Mouse (Mus musculus): ENCODE results near the gene Slc30a5.

DNA sequence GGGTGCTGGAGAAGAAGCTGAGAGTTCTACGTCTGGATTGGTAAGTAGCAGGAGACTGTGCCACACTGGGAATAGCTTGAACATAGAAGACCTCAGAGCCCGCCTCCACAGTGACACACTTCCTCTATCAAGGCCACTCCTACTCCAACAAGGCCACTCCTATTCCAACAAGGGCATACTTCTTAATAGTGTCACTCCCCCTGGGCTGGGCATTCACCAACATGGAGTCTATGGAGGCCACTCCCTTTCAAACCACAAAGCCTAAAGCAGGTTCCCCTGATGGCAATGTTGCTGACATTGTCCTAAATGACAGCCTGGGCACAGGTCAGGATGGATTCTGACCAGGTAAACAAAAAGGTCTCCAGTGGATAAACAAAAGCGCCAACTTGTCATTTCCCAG lies 15.9 kb upstream of the Slc30a5 start:
- TF ChIP-seq CHD1 (IDR thresholded peaks at IDR 0.05; ENCODE audit: low read depth, low read length) (no peak), MEF2A (IDR thresholded peaks at IDR 0.05; ENCODE audit: extremely low read depth, insufficient replicate concordance, low read depth, low read length, poor library complexity, severe bottlenecking) (no peak), USF1 (IDR thresholded peaks at IDR 0.05; ENCODE audit: low read depth, low read length) (no peak), POLR2A (IDR thresholded peaks at IDR 0.05; ENCODE audit: control insufficient read depth in 1 of 2, insufficient read depth in 1 of 2, low read depth in 1 of 2, low read length in 2 of 2, poor library complexity in 1 of 2) (no peak), JUND (IDR thresholded peaks at IDR 0.05; ENCODE audit: low read depth, low read length) (no peak), POLR2AphosphoS5 (IDR thresholded peaks at IDR 0.05; ENCODE audit: borderline replicate concordance, low read depth, low read length) (no peak), GATA1 (IDR thresholded peaks at IDR 0.05; ENCODE audit: low read depth, low read length) (no peak), TCF12 (IDR thresholded peaks at IDR 0.05; ENCODE audit: low read depth, low read length) (no peak), EP300 (IDR thresholded peaks at IDR 0.05; ENCODE audit: low read depth in 1 of 2, low read length in 2 of 2) (no peak), RAD21 (IDR thresholded peaks at IDR 0.05; ENCODE audit: low read depth, low read length) (no peak), CTCF (IDR thresholded peaks at IDR 0.05 in 2 of 3, conservative IDR thresholded peaks at IDR 0.05 in 1 of 3; ENCODE audit: control insufficient read depth in 1 of 3, insufficient read depth in 1 of 3, low read depth in 2 of 3, low read length in 3 of 3, poor library complexity in 1 of 3, severe bottlenecking in 1 of 3) (no peak), BHLHE40 (IDR thresholded peaks at IDR 0.05; ENCODE audit: borderline replicate concordance, low read depth, low read length) (no peak), USF2 (IDR thresholded peaks at IDR 0.05; ENCODE audit: borderline replicate concordance in 1 of 2, insufficient read depth in 1 of 2, low read depth in 1 of 2, low read length in 2 of 2) (no peak), MYB (IDR thresholded peaks at IDR 0.05; ENCODE audit: low read depth, low read length) (no peak)
